In genomic region chr11:58103697-58104306, GRCm38 (mm10) we compare ENCODE assay signal across 8 mouse cellular contexts. TPM values are rescaled to one million over a fixed set of nuclear protein-coding genes. Genes with fewer than 3 reads are reported as not detected.
DNase-seq lines count a peak whose midpoint lies in the region; ATAC-seq and TF ChIP-seq lines count a peak whose summit lies in the region.

Gene Cnot8 (plus strand): TSS chr11:58104153.

- H3K9me3 ChIP-seq in hindbrain, embryonic 13.5 days, result no peaks in the 10 kb centered on the region

- H3K36me3 ChIP-seq in hindbrain, embryonic 13.5 days, result no peaks in the 10 kb centered on the region

- POLR2A ChIA-PET in Patski (lab: Charles Lee), result interaction anchor here (0.9 kb wide), 1 partner anchor 38 kb away, joined by 3 read pairs; no protein-coding TSS in a partner anchor

- peak; percentile 89 for DNase-seq in Patski (ENCODE audit: low read depth, low spot score)
- peak; percentile 99 for DNase-seq in cerebellum, postnatal 14 days
- peak; percentile 98 for DNase-seq in frontal cortex, postnatal 14 days (ENCODE audit: low spot score in 2 of 2)
- DNase-seq in layer of hippocampus, postnatal 25 days (ENCODE audit: extremely low spot score in 1 of 2, low spot score in 1 of 2), result peak; percentile 95 to 98
- peak; percentile 99 for DNase-seq in lung, postnatal 25 days (ENCODE audit: low spot score)
- peak; percentile 99 for DNase-seq in retina, embryonic 14.5 days (ENCODE audit: low spot score)
- peak; percentile 99 for DNase-seq in thymus, postnatal 4 days

- peak within 1 kb of the TSS; percentile 91 for H3K4me3 ChIP-seq in hindbrain, embryonic 13.5 days

- CTCF ChIA-PET in Patski (lab: Charles Lee), result no interaction called here

- in situ Hi-C loops in Patski (cut with MboI; ENCODE audit: low pct_unique_long_range_greater_than_20kb), result loop anchor here (5.0 kb wide), 1 partner anchor 92 kb away; no protein-coding TSS in a partner anchor

- under 1% methylated on average over 55 of the region's 55 CpGs for WGBS in hindbrain, embryonic 13.5 days

- peak within 1 kb of the TSS; percentile 71 for H3K4me2 ChIP-seq in hindbrain, embryonic 13.5 days

- no peaks in the 10 kb centered on the region for H3K27me3 ChIP-seq in Patski
- H3K27me3 ChIP-seq in hindbrain, embryonic 13.5 days, result peaks cover 5% of the 10 kb centered on the region

- TF ChIP-seq CTCF in Patski (IDR thresholded peaks at IDR 0.05), result no peak

- peaks cover 40% of the 10 kb centered on the region for H3K4me1 ChIP-seq in hindbrain, embryonic 13.5 days (replicated peaks)

- H3K27ac ChIP-seq in hindbrain, embryonic 13.5 days, result peak within 1 kb of the TSS; percentile 91

- peak; percentile 89 for ATAC-seq in Patski
- ATAC-seq in hindbrain, embryonic 13.5 days (ENCODE audit: low FRiP score), result peak; percentile 97

- H3K9ac ChIP-seq in hindbrain, embryonic 13.5 days, result peak within 1 kb of the TSS; percentile 93

RNA-seq across cellular contexts. Expression of gene Cnot8, which starts in this region (rescaled TPM):
- 61.6 TPM for polyA plus RNA-seq in Patski (2021)
- 114 and 117 TPM in 2 replicates for polyA plus RNA-seq in hindbrain, embryonic 13.5 days (2015; fragmentation: Nextera tagmentation; extraction: Ambion mirVana)
- total RNA-seq in layer of hippocampus, postnatal 25 days (2021), result 10 to 100 TPM; 52.7 to 54.5 TPM

Comparison
In these comparisons a context has a peak if more than half of its experiments do, and no peak if none do; other contexts are left out.
1. Peak in every context shown above with its lines: DNase-seq, ATAC-seq, H3K4me3 ChIP-seq and H3K27ac ChIP-seq.